Mouse (Mus musculus) left cerebral cortex, postnatal 14 days (tissue): Measurements from ENCODE around the gene Orai1. TPM values are rescaled to one million over a fixed set of nuclear protein-coding genes. Genes with fewer than 3 reads are reported as not detected.

ENCODE experiments used
- DNase-seq, 2 experiments: peaks; one replicate each; pipeline ENCODE4 v3.0.0; 2021 to 2022; ENCODE audit warnings: low spot score in 2 of 2, mixed read lengths in 1 of 2
- intact Hi-C: fragments of 180-260 bp; cut with DNase I; formaldehyde crosslinking; loops from one replicate; pipeline ENCODE4 v1.15.1; 2025
- total RNA-seq, 2 experiments: library from RNA; stranded (reverse); gene quantifications; 2 replicates each; pipeline ENCODE4 v1.2.3; 2021

Orai1 gene
- total RNA-seq, 2 experiments from 2014 or later, result 9.6 to 12.0 TPM

DNA sequence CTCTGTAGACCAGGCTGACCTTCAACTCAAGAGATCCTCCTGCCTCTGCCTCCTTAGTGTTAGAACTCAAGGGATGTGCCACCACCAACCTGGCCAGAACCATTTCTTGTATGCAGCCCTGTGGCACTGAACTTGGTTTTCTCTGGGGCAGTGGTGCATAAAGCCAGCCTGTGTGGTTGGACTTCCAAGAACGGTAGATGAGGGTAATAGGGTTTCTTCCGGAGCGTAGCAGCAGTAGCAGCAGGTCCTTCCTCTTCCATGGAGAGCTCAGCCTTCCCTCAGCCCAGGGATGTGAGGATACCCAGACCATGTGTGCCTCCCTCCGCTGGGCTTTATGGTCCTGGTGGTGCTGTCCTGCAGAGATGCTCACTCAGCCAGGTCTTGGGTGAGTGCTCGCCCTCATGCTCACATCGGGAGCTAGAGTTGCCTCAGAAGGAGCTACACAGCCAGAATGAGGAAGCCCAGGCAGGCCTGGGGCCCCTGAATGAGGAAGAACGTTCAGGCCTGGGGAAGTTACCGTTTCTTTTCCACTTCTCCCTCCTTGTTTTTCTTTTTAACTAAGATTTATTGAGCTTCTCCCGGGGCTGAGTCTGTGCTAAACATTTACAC, 10.2 kb downstream of the Orai1 start:
- intact Hi-C loops, result no loop called here
- DNase-seq, result no peak

DNA sequence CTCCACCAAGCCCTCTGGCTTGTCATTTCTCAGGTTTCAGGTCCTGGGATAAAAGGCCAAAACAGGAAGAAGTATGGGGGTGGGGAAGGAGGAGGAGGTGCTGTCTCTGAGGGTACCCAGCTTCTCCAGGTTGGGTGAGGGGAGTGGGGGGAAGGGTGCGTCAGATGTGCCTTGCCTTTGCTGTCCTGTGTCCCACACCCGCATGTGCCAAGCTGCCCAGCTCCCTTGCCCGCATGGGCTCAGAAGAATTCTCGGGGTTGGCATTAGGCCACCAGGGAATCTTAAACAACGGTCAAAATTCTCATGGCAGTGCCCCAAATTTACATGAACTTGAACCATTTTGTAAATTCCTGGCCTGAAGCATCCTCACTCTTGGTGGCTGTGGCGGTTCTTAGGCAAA, 11.5 kb downstream of the Orai1 start:
- no peak for DNase-seq
- intact Hi-C loops, result no loop called here

DNA sequence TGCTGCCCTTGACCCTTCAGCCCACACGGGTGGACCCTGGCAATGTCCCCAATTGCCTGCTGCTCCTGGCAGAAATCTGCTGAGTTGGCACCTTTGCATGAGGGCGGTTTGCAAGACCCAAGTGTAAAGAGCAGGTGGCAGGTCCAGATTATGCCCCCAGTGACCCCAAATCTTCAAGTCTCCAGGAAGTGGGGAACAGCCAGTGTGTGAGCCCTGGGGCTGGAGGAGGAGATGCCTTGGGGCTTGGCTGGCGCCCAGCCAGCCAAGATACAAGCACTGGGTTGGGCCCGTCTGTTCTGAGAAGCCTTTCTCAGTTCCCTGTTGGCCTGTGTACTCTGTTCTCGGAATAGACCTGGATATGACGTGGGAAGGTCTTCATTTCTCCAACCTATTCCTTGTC, 12.6 kb downstream of the Orai1 start:
- intact Hi-C loops, result no loop called here

DNA sequence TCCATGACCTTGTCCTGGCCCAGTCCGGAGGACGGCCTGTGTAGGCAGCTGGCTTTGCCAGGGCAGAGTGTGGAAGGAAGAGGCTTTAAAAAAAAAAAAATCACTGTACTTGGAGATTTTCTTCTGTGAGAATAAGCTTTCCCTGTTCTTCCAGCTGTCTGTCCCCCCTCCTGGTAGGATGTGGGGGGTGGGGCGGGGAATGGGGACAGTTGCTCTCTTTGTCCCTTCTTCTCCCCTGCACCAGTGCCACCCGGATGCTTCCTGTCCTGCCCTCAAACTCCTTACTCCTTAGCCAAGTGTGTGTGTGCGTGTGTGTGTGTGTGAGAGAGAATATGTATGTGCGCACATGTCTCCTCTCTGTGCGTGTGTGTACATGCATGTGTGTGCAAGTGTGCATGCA, 14.9 kb downstream of the Orai1 start:
- intact Hi-C loops, result no loop called here

More for the DNA sequence above, 12.6 kb downstream of the Orai1 start:
- DNase-seq, result no peak

DNA sequence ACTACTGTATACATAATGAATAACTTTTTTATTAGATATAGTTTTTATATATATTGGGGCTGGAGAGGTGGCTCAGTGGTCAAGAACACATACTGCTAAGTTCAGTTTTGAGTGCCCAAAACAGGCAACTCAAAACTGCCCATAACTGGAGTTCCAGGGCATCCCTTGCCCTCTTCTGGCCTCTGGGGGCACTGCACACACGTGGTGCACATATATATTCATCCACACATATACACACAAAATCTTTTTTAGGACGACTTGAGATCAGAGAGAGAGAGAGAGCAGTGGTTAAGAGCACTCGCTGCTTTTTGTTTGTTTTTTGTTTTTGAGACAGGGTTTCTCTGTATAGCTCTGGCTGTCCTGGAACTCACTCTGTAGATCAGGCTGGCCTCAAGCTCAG, 16.4 kb downstream of the Orai1 start:
- no peak for DNase-seq
- intact Hi-C loops, result no loop called here

More for the DNA sequence above, 14.9 kb downstream of the Orai1 start:
- no peak for DNase-seq

DNA sequence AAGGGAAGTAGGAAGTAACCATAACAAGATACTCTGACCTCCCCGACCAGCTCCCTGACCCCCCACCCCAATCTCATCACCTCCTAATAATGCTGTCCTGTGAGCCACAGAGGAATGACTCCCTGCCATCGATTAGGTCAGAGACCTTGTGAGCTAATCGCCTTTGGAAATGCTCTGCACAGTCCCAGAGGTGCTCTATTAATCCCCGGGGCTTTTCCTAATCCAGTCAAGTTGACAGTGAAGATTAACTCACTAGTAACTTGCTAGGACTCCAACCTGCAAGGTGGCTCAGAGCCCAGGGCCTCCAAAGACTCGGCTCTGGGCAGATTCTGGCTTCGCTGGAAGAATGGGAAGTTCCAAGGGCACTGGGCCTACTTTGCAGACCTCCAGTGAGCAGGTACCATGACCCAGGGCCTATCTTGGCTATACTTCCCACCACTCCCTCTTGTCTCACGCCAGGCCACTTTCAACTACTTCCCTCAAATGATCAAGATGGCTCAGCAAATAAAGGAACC, 18.8 kb downstream of the Orai1 start:
- intact Hi-C loops, result no loop called here
- no peak for DNase-seq

DNA sequence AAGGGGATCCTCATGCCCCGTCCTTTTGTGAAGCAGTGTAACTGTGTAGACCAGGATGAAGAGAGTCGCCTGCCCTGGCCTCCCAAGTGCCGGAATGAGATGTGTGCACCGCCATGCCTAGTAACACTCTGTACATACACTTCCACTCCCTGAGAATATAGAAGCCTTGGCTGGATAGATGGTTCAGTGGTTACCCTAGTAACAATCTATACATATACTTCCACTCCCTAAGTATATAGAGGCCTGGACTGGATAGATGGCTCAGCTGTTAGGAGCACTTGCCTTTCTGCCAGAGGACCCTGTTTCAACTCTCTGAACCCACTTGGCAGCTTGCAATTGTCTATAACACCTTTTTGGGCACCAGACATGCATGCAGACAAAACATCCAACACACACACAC, 20.2 kb downstream of the Orai1 start:
- no peak for DNase-seq
- intact Hi-C loops, result no loop called here

DNA sequence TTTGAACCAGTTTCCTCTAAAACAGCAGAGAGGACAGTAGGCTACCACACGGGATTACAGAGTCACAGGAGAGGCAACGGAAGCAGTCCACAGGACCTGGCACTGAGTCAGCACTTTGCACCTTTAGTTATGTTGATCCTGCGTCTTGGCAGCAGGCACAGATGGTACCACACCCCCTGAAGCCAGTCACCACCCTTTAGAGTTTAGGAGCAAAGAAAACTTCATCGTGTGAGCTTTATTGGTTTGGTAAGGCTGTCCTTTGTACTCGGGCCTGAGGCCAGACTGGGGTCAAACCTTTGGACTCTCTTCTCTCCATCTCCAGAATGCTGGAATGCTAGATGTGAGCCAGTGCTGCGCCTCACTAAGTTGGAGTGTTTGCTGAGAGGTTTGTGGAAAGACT, 20.7 kb downstream of the Orai1 start:
- intact Hi-C loops, result no loop called here
- no peak for DNase-seq

DNA sequence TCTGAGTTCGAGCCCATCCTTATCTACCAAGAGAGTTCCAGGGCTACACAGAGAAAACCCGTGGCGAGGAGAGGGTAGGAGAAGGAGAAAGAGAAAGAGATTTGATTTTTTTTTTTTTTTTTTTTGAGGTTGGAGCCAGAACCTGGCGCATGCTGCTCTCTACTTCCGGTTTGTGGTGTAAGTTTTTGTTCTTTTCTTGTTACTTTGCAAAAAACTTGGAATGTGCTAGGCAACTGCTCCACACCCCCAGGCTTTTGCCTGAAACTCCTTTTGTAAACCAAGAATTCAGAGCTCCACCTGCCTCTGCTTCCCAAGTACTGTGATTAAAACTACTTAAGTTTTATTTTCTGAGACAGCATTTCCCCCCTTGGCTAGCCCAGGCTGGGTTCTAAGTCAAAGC, 23.2 kb downstream of the Orai1 start:
- DNase-seq, result no peak
- intact Hi-C loops, result no loop called here

DNA sequence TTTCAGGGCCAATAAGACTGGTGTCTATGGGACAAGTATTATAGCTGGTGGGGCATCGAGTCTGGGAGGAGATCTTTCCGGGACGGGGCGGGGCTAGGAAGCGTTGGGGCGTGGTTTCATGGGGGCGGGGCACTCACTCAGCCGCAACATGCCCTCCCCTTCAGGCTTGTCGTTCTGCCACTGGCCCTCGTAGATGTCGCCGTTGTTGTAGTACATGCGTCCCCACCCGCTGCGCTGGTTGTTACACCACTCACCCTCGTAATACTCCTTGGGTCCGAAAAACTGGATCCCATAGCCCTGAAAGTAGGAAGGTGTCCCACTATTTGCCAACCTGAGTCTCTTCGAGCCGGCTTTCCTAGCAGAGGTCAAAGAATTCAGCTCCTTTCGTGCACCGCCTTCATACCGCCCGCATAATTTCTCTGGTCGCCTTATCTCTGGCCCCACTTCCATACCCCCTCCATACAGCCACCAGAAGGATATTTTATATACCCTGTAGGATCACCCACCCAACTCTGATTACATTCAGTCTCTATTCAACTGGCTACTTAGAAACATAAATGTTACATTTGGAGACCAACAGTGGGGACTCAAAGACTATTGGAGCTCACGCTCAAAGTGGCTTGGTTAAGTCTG, 24.4 kb downstream of the Orai1 start:
- peak in 1 of 2 experiments; percentile 40 for DNase-seq
- intact Hi-C loops, result no loop called here

DNA sequence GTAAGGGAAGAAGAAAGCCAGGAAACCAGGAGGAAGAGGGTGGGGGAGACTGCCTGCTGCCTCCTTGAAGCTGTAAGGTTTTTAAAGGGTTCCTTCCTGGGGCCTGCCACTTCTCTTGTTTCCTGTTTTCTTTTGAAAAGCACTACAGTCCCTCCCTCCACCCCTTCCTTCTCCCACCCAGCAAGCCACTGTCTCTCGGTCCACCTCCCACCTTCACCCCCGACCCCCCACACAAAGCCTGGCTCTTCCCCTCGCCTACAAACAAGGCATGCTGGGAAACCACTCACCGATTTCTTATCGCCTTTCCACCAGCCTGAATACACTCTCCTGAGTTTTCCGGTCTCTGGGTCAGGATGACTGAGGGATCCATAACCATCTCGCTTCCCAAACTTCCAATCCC, 25.9 kb downstream of the Orai1 start:
- no peak for DNase-seq
- intact Hi-C loops, result no loop called here

DNA sequence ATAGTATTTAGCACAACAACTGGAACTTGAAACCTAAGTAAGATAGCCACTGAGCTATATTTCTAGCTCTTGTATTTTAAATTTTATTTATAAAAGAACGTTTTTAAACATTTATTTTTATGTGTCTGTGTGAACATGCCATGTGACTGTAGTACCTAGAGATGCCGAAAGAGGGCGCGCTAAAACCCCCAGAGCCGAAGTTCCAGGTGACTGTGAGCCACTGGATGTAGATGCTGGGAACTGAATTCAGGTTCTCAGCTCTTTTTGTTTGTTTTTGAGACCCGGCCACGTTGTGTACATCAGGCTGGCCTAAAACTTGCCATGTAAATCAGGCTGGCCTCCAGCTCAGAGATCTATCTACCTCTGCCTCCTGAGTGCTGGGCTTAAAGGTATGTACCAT, 29.0 kb downstream of the Orai1 start:
- no peak for DNase-seq
- intact Hi-C loops, result no loop called here

DNA sequence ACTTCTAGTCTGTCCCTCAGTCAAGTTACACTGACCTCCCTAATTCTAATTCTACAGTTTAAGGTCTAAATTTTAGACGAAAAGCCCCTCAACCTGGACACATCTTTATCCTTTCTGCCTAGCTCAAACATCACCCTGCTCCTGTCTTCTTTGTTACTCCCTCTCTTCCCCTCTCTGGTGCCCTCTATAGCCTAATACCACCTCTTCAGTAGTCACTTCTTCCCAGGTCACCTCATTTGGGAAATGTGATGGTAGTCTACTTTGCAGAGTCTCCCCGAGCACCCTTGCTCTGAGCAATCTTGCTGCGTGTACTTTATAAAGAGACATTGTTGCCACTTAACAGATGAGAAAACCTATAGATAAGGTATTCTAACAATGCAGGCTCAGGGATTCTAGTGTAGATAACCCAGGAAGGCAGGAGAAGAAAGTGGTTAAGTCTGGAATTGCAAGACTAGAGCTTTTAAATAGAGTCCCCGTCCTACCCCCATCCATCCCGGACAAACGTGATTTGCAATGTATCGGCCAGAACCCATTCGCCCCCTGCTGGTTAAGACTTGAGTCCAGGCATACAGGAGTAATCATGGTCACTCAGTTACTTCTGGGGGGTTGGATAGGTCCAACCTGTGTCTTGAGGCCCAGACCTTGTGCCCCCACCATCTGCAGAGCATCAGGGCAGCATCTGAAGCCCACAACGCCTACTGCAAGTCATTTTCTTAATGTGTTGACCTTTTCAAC, 30.9 kb downstream of the Orai1 start:
- DNase-seq, result peak; percentile 66 to 73
- intact Hi-C loops, result loop anchor here (1.0 to 5.0 kb wide), 2 partner anchors 77 to 118 kb away; no protein-coding TSS in a partner anchor

DNA sequence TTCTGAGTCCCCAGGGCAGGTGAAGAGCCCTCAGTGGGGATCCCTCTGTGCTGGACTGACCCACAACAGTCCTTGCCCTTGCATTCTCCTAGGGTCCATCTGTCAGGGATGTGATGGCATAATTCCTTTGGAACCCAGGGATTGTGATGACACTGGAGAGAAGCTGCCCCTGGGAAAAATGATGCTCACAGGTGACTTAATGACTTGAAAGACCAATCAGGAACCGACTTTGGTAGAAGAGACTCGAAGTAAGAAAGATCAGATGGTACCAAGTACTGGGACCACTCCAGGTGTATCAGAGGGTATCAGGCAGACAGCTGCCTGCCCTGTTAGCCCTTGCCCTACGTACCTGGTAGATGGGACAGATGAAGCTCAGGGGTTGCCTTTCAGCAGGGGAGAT, 32.0 kb downstream of the Orai1 start, which contains the start of gene Morn3:
TSS of gene Morn3 (minus strand) at position 101 of the 400 bp plus-strand sequence.
- intact Hi-C loops, result loop anchor here (1.0 to 5.0 kb wide), 2 partner anchors 79 to 120 kb away; no protein-coding TSS in a partner anchor
- no peak for DNase-seq

DNA sequence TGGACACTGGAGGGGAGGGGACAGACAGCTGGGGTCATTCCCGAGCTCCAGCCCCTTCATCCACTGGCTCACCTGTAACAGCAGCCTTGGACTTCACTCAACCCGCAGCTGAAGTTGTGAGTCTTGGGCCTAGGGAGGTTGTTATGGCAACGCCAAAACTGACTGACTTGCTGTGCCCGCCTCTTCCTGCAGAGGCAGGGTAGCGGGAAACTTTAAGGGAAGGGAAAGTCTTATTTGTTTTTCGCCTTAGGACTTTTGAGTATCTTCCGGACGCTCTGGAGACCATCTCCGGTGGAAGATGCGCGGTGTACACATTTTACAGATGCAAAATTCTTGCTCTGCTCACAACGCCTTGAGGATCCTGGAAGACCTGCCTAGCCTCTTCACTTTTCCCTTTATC, 34.4 kb downstream of the Orai1 start:
- intact Hi-C loops, result loop anchor here (5.0 kb wide), 1 partner anchor 122 kb away; no protein-coding TSS in a partner anchor
- peak; percentile 45 to 46 for DNase-seq

DNA sequence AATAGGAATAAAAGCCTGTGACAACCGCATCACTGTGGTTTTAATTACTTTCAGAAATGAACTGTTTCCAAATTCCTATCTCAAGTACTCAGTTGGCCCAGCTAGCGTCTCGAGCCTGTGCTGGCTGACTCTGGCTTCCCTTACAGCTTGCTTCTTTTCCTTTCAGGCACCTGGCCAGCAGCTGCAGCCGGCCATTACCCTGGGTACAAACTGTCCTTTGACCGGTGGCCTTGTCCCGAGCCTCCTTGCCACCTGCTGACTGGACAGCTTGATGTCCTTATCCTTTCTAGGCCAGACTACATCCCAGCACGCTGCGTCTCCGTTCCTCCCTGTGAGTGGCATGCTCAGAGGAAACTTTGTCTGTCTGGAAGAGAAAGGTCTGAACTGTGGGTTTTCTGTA, 36.0 kb downstream of the Orai1 start:
- intact Hi-C loops, result no loop called here
- DNase-seq, result no peak

DNA sequence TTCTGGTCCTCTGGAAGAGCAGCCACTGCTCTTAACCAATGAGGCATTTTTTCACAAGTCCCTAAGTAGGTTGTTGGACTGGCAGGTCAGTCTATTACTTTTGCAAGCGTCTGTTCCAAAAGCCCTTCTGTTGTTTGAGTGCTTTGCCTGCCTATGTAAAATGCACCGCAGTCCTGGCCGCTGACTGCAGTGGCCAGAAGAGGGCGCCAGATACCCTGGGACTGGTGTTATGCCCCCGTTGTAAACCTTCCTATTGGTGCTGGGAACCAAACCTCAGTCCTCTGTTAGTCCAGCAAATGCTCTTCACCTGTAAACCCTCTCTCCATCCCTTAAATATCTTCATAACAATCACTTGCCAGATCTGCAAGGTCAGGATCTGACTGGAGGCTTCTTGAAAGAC, 36.9 kb downstream of the Orai1 start:
- DNase-seq, result no peak
- intact Hi-C loops, result no loop called here

DNA sequence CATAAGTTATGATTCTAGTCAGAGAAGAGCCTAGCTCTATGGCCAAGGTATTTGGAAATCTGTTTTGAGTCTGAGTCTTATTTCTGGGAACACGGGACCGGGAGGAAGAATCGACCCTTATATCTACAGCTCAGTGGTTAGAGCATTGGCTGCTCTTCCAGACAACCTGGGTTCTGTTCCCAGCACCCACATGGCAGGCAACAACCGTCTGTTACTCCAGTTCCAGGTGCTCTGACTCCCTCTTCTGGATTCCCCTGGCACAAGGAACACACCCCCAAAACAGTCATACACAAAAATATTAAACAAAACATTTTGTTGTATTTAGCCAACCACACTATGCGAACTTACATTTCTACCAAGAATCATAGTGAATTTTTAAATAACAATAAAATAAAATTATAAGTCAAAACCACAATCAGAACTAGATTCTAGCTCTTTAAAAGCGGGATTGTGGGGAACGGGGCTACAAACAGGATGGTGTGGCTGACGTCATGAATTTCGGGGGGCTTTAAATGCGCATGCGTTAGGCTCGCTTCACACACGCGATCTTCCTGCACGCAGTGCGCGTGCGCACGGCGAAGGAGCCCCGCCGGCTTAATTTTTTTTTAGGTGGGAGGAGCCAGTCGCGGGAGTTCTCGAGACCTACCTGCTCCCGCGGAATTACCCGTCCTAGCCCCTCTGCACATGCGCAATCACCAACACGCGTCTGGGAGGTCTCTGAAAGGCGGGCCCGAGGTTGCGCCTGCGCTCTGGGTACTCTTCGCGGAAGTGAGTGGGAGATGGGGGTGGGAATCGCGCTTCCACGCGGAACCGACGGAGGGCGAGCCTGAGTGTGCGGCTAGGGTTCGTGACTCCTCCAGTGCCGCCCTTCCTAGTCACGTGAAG, 42.7 kb downstream of the Orai1 start:
- intact Hi-C loops, result no loop called here

More for the DNA sequence above, 42.7 kb downstream of the Orai1 start:
- DNase-seq, result peak; percentile 99 to 100
